Mouse (Mus musculus) CH12F3 (cell line): ENCODE data around the gene Olfr545.

Experiments used
- in situ Hi-C: fragments of 300-500 bp; cut with MboI; formaldehyde crosslinking; loops from 2 replicates; pipeline ENCODE4 v1.14.3; 2020; ENCODE audit warnings: low sequenced_read_pairs

Gene Olfr545

DNA sequence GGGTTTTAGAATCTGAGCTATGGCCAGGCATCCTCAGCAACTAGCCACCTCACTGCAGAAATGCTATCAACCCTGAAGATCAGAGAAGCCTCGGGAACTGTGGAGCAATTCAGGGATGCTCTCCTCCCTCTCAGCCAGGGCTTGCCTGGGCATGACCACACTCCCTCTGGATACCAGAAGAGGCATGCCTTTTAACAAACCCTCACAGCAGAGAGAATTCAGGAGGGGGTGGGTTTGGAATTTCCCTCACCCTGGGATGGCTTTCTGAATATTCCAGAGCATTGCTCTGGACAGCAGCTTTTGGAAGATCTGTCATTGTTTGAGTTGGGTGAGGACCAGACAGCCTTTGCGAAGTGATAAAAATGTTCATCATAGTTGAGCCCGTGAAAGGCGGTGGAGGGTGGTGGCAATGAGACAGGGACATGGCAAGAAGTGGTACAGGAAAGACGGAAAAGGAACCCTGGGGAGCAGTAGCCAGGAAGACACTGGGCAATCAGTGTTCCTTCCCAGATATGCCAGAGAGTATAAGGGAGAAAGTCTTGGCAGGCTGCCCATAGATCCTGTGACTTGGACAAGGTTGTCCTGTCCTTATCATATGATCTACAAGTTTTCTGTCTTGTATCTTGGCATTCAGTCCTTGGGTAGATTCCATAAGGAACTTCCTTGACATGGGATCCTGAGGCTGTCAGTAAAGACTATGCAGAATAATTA is 19.9 kb downstream of the Olfr545 start:
- in situ Hi-C loops = no loop called here

DNA sequence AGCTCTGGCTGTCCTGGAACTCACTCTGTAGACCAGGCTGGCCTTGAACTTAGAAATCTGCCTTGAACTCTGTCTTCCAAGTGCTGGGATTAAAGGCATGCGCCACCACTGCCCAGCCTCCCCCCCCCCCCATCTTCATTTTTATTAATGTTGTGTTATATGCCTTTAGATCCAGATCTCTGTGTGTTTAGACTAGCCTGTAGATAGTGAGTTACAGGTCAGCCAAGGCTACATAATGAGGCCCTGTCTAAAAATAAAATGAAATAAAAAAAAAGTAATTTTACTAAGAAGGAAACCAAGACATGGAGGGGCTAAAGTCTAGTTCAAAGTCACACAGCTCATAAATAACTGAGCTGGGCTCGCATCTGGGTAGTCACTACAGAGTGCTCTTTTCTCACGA is 20.4 kb downstream of the Olfr545 start:
- in situ Hi-C loops = no loop called here

DNA sequence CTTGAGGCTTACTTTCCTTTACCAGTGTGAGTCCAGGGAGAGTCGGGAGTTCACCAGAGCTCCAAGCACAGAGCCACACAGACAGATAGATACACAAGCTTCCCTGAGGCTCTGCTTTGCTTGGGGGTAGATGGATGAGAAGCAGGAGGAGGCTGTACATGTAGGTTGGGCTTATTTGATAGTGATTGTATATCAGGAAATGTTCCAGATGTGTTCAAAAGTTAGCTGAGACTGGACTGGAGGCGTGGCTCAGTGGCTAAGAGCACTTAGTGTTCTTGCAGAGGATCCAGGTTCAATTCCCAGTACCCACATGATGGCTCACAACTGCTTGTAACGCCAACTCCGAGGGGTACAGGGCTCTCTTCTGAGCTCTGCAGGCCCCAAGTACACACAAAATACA is 20.9 kb downstream of the Olfr545 start:
- in situ Hi-C loops = no loop called here

DNA sequence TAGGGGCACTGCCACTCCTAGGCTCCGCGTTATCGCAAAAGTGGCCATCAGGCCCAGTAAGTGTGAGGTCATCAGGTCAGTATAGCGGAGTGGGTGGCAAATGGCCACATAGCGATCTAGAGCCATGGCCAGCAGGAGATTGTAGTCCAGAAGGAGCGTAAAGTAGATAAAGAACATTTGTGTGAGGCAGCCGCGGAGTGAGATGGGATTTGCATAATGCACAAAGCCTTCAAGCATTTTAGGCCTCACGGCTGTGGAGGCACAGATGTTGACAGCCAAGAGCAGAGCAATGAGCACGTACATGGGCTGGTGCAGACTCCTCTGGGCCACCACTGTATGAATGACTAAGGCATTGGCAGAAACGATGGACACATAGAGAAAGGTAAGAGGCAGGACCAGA is 22.0 kb downstream of the Olfr545 start:
- in situ Hi-C loops = no loop called here

DNA sequence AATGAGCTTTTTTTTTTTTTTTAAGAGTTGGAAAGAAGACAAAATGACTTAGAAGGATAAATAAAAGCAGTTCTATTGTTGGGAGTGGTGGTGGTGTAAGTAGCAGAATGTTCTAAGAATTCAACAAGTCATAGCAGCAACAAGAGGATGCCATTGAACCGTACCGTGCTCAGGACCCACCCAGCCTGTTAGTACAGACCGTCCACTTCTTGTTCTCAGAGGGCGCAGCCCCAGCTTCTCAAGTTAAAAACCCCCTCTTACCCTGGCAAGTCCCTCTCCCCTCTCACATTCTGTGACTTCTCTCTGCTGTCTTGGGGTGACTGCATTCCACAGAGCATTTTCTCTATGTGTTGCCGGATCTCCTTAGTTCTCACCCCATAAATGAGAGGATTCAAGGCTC is 22.8 kb downstream of the Olfr545 start:
- in situ Hi-C loops = no loop called here

DNA sequence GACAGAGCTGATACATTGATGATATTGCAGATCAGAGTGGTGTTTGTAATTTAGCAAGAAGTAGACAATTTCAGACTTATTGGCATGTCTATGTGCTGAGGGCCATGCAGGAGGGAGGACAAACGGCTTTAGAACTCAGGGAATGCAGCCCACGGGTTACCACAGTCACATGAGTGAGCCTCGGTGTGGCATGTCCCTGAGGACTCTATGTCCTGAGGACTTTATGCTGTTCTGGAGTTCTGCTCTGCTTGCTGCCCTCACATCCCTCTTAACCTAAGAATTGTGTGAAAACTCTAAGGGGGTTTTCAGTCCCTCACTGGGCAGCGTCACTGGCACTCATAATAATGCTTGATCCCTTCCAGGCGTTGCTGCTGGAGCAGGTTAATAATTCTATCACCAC is 26.7 kb downstream of the Olfr545 start:
- in situ Hi-C loops = no loop called here

DNA sequence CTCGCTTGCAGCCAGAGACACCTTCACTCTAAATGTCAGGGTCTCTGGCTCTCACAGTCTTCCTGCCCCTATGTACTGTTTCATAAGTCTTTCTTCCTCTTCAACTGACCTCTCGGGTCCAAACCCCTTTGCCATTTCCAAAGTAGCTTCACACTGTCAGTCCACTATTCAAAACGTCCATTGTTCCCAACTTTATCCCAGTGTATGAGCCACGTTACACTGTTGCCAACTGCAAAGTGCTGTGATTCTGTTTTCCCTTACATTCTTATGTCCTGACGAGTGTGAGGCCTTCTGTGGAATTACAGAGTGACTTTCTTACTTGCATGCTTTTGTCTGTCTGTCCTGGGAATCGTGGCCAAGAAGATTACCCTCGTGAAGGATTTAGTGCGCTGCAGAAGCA is 31.8 kb downstream of the Olfr545 start:
- in situ Hi-C loops = no loop called here

DNA sequence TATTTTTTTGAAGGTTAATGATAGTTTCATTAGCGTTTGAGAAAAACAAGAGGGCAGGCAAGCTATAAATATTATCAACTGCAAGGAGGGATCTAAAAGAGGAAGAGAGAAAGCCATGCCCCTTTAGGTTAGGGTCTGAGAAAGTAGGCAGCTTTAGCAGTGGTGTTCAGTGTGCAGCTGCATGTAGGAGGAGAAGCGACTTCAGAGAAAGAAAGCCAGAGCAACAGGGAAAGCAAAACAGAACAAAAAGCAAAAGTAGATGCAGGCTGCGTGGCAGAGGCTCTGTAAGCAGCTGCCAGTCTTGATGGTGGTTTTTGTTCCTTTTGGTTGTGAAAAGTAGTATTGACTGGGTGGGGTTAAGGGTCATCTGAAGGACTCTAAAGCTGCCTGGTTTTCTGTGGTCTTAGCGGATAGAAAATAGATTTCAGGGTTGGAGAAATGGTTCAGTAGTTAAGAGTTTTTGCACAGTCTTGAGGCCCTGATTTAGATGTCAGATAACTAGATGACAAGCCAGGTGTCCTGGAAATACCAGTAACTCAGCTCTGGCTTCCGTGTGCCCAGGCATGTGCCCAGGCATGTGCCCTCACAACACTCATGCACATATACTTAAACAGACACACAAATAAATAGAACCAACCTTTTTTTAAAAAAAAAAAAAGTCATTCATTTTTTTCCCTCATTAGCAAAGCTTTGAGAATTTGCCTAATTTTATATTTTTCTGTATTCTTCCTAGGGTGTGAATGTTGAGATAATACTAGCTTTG is 40.6 kb downstream of the Olfr545 start:
- in situ Hi-C loops = no loop called here

DNA sequence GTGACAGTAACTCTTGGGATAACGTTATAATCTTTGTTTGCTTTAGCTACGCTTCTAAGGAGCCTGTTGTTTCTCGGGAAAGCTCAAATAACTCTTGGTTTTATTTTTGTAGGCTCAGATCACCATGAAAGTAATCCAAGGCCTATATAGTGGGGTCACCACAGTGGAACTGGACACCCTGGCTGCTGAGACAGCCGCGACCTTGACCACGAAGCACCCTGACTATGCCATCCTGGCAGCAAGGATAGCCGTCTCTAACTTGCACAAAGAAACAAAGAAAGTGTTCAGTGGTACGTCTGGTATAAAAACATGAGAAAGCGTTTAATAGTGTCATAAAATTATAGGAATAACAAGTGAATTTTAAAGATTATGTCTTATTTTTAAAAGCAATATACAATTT is 52.9 kb downstream of the Olfr545 start:
- in situ Hi-C loops = no loop called here

DNA sequence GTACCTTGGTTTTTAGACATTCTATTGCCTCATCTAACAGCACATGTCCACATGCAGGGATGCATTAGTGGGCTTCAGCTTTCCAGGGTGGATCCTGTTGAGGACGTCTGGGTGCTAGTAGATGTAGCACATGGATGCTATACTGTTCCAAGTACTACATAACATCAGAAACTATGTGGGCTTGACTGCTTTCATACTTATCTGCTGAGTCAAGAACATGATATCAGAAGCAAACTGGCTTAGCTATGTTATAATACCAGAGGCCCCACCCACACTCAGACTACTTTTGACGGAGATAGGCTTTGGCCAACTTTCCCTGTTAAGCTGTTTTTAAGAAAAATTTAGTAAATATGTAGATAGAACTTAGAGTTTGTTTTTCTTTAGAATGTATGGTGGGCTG is 55.1 kb downstream of the Olfr545 start:
- in situ Hi-C loops = no loop called here

DNA sequence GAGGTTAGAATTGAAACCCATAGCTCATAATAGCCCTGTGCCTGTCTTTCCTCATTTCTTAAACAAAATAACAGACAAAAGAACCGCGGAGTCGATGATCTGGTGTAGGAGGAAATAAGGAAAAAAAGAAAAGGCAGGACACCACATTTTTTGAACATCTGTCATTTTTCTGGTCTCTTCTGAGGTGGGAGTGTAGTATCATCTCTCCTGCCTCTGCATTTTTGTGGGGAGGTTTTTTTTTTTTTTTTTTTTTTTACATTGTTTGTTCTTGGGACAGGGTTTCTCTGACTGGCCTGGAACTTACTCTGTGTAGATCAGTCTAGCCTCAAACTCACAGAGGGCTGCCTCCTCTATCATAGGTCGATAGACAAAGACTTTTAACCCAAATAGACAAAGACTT is 56.9 kb downstream of the Olfr545 start:
- in situ Hi-C loops = no loop called here

DNA sequence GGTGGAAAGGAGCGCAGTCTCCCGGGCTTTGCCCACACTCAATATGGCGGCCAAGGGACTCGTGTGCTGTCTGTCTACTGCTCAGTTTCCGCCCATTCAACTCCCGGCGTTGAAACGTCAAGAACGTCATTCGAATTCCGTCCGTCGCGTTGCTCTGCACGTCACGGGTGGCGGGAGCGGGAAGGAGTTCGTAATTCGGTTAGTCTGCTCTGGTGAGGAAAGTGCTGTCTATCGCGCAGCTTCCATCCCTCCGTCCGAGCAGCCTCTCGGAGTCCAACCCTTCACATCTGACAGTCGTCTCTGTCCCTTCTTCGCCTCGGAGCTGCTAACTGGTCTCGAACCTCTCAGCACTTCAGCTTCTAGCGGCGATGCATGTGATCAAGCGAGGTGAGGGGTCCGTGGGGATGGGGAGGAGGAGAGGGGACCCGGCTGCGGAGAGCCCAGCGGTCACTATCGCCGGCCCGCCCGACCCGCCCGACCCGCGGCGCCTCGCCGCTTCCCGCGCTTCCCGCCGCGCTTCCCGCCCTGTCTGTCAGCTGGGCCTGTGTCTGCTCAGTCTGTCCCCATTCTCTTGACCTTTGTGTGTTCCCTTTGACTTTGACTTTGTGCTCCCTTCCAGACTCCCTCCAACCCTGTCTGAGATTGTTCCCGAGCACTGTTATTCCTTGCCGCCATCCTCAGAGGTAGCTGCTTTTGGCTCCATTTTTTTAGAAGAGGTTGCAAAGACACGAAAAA is 57.5 kb downstream of the Olfr545 start, which contains the start of gene Rrm1:
Rrm1 (plus strand) TSS at position 39 of the 735 bp plus-strand sequence.
- in situ Hi-C loops = no loop called here
